Mouse (Mus musculus): ENCODE results near the gene Ehbp1l1. TPM values are rescaled to one million over a fixed set of nuclear protein-coding genes. Genes with fewer than 3 reads are reported as not detected.

Ehbp1l1 gene
- total and polyA plus RNA-seq, 3 experiments, result 30.4 to 62.6 (median 57.0) TPM

DNA sequence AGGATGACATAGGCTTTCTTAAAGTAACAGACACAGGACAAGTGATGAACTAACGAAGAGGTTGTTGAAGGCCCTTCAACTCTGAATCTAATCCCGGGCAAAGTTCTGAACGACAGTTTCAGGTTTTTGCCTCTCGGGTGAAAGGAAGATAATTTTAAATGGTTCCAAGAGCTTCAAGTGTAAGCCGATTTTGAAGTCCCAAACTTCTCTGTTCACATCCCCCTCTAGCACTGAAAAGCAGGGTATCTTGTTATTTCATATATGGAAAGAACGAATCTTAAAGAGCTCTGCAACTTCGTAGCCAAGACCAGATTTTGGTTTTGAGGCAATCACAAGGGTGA is 37.1 kb downstream of the Ehbp1l1 start:
- no peak for DNase-seq (ENCODE audit: extremely low read depth)
- TF ChIP-seq MAFK (IDR thresholded peaks at IDR 0.05; ENCODE audit: insufficient replicate concordance, low read length) (peak; percentile 32; the same call in 1 of the 2 replicates), SMC3 (IDR thresholded peaks at IDR 0.05; ENCODE audit: low read depth, low read length) (no peak), CHD1 (IDR thresholded peaks at IDR 0.05; ENCODE audit: low read depth, low read length) (0 out of 2 replicates have a peak, but pooled peaks have one; percentile 82), ZNF384 (IDR thresholded peaks at IDR 0.05; ENCODE audit: low read depth, low read length) (no peak), JUND (conservative IDR thresholded peaks at IDR 0.05; ENCODE audit: low read depth, low read length) (peak; percentile 64; the same call in 1 of the 2 replicates), CTCF (conservative IDR thresholded peaks at IDR 0.05 in 1 of 2, IDR thresholded peaks at IDR 0.05 in 1 of 2; ENCODE audit: low read depth in 2 of 2, low read length in 2 of 2) (no peak), CHD2 (IDR thresholded peaks at IDR 0.05; ENCODE audit: low read length) (no peak), EP300 (IDR thresholded peaks at IDR 0.05; ENCODE audit: low read length) (peak; percentile 41), TCF12 (IDR thresholded peaks at IDR 0.05; ENCODE audit: low read depth, low read length) (0 out of 2 replicates have a peak, but pooled peaks have one; percentile 8), ZC3H11A (IDR thresholded peaks at IDR 0.05; ENCODE audit: low read depth, low read length) (no peak), ZMIZ1 (IDR thresholded peaks at IDR 0.05; ENCODE audit: low read depth, low read length) (peak; percentile 33; the same call in 1 of the 2 replicates), IRF4 (IDR thresholded peaks at IDR 0.05; ENCODE audit: low read depth, low read length) (no peak), MEF2A (IDR thresholded peaks at IDR 0.05; ENCODE audit: borderline replicate concordance, low read depth, low read length) (peak; percentile 61; the same call in 1 of the 2 replicates), ZKSCAN1 (IDR thresholded peaks at IDR 0.05; ENCODE audit: borderline replicate concordance, low read depth, low read length) (no peak), UBTF (IDR thresholded peaks at IDR 0.05; ENCODE audit: low read depth, low read length) (0 out of 2 replicates have a peak, but pooled peaks have one; percentile 32), USF1 (IDR thresholded peaks at IDR 0.05; ENCODE audit: low read depth, low read length) (no peak), MXI1 (IDR thresholded peaks at IDR 0.05; ENCODE audit: low read depth, low read length) (peak; percentile 13; the same call in 1 of the 2 replicates), ELF1 (IDR thresholded peaks at IDR 0.05; ENCODE audit: low read depth, low read length) (no peak), E2F4 (IDR thresholded peaks at IDR 0.05; ENCODE audit: insufficient replicate concordance, low read depth, low read length) (no peak)
- peaks cover 25 to 40% of the 10 kb centered on the region in 2 experiments for H3K4me1 ChIP-seq (ENCODE audit: control insufficient read depth in 1 of 2, insufficient read depth in 2 of 2)
- H3K79me2 ChIP-seq (replicated peaks; ENCODE audit: control insufficient read depth, extremely low read depth, insufficient read depth, poor library complexity, severe bottlenecking), result peaks cover 35% of the 10 kb centered on the region
- H3K4me3 ChIP-seq (replicated peaks in 1 of 3; ENCODE audit: low read depth in 2 of 3, low read length in 2 of 3, poor library complexity in 1 of 3), result peak overlapping the region; percentile 81 to 95 (median 83)
- peak overlapping the region; percentile 62 for H3K9ac ChIP-seq (ENCODE audit: insufficient read depth, low read depth)
- no peaks in the 10 kb centered on the region for H3K27me3 ChIP-seq (replicated peaks)
- peaks cover 43 to 67% of the 10 kb centered on the region in 2 experiments for H3K36me3 ChIP-seq (replicated peaks in 1 of 2; ENCODE audit: control insufficient read depth in 1 of 2, insufficient read depth in 1 of 2, low read length in 1 of 2)
- peak overlapping the region; percentile 75 for H3K4me2 ChIP-seq (ENCODE audit: insufficient read depth, low read depth, poor library complexity, severe bottlenecking)
- in situ Hi-C loops (cut with MboI; ENCODE audit: low pct_ligation_motif_present, low pct_unique_long_range_greater_than_20kb, low sequenced_read_pairs), result no loop called here
- H3K9me3 ChIP-seq (replicated peaks; ENCODE audit: low read length), result no peaks in the 10 kb centered on the region
- dilution Hi-C loops (cut with MboI; ENCODE audit: extremely low pct_ligation_motif_present, extremely low pct_unique_long_range_greater_than_20kb, low sequenced_read_pairs), result no loop called here
- H3K27ac ChIP-seq (ENCODE audit: insufficient read depth, low read depth), result peak overlapping the region; percentile 79
